Mouse (Mus musculus): ENCODE results near the gene Zswim8.
A peak's percentile ranks its signal among the peaks of the same experiment; 100 is the strongest.
"Not testable (repeated sequence)": the region's sequence is repeated elsewhere in the genome, so short reads cannot be mapped to it uniquely, and the experiment has no call there.

Zswim8 gene

DNA sequence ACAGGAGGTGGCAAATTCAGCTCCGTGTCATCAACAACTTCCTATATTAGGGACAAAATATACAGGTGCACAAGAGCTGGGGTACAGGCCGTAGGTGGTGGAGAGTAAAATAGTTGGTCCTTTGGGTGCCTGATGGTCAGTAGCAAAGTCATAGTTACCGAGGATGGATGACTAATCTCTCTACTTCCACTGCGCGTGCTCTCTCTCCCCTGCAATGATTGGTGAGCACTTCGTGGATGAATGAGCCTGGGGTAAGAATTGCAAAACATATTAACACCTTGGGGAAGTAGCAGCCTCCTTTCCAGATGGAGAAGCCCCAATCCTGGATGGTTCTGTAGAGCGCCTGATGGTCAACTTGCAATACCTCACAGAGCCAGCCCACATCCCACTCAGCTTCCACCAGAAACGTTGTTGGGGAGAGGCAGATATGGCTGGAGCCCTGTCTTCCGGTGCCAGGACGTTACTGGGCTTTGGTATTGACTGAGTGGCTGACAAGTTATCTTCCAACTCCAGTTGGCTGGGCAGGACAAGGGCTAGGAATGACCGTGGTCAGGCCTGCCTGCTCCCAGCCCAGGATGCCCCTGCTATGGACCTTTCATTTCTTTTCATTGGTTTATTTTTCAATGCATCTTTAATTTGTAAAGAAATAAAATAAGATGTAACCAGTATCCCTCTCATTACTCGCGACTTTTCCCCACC is 13.0 kb upstream of the Zswim8 start:
- DNase-seq = no peak

DNA sequence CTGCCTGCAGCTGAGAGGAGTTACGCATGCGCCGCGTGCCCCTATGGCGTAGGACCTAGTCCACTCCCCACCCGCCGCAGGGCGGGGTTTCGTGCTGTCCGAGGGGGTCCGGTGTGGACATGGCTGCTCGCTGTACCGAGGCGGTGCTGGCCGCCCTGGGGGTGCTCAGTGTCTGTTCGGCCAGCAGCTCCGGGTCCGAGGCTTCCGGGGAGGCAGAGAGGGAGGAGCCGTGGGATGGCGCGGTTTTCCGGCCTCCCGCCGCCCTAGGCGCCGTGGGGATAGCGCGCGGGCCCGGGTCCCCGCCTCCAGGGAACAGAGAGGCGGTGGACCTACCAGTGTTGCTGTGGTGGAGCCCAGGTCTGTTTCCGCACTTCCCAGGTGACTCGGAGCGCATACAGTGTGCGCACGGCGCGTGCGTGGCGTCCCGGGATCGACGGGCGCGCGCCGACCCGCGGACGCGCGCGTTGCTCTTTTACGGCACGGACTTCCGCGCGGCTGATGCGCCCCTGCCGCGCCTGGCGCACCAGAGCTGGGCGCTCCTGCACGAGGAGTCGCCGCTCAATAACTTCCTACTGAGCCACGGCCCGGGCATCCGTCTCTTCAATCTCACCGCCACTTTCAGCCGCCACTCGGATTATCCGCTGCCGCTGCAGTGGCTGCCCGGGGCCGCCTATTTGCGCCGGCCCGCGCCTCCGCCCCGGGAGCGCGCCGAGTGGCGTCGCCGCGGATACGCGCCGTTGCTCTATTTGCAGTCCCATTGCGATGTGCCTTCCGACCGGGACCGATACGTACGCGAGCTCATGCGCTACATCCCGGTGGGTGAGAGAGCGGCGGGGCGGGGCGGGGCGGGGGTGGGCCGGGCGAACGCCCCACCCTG is 12.2 kb upstream of the Zswim8 start, which contains the start of gene Fut11:
Gene Fut11 (plus strand): TSS at position 85 of the 877 bp plus-strand sequence.
- peak; percentile 92 for DNase-seq

DNA sequence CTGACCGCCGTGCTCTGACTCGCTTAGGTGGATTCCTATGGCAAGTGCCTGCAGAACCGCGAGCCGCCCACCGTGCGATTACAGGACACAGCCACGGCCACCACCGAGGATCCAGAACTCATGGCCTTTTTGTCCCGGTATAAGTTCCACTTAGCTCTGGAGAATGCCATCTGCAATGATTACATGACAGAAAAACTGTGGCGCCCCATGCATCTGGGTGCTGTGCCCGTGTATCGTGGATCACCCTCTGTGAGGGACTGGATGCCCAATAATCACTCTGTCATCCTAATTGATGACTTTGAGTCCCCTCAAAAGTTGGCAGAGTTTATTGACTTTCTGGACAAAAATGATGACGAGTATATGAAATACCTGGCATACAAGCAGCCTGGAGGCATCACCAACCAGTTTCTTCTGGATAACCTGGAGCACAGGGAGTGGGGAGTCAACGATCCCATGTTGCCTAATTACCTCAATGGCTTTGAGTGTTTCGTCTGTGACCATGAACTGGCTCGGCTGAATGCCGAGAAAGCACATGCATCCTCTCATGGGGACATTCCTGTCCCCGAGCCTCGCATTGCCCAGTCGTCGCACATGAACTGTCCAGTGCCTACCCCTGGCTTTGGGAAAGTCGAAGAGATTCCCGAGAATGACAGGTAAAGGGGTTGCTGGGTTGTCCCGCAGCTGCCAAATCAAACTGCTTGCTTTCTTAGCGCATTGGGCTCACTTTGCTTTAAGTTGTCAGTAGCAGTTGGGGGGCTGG is 11.4 kb upstream of the Zswim8 start:
- no peak for DNase-seq

DNA sequence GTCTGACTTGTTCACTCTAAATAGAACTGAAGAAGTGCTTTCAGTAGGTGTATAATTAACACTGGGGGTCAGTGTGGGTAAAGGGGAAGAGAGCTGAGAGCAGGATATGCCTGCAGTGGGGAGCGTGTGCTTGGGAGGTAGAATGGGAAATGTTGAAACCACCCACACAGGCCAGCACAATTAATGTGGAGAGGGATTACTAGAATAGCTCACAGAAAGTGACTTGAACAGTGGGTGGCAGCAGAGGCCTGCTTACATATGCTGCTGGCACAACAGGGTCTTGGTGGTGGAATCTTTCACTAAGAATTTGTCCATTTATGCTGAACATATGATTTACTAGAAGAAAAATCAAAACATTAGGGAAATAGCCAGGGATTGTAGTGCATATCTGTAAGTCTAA is 10.4 kb upstream of the Zswim8 start:
- peak; percentile 59 for DNase-seq

DNA sequence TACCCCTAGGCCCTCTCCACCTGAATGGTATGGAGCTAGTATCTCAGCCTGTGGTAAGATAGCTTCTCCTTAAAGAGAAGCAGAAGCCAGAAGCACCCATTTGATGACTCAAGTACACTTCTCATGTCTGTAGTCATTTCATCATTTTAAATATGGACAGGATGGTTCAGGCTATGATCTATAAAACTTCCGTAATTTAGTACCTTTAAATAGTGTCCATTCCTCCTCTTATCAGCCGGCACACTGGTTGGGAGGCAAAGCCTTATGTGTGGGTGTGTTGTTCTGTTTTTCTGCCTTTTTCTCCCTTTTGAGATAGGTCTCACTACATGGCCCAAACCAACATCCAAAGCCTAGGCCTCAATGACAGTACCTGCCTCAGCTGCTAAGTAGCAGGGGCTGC is 8.8 kb upstream of the Zswim8 start:
- DNase-seq = no peak

DNA sequence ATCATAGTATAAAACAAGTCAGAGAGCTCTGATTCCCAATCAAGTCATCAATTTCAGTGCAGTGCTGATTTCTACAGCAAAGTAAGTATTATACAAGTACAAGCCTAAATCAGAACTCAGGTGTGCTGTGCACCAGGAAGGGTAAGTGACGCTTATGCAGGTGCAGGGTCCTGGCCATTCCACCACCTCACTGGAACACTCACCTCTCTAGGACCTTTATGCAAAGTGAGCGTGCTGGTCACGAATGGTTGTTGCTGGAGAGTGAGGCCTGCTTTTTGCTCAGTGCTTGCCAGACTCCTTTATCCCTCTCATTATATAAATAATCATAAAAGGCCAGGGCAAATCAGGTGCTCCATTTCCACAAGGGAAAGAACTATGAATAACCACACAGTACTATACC is 7.0 kb upstream of the Zswim8 start:
- no peak for DNase-seq

DNA sequence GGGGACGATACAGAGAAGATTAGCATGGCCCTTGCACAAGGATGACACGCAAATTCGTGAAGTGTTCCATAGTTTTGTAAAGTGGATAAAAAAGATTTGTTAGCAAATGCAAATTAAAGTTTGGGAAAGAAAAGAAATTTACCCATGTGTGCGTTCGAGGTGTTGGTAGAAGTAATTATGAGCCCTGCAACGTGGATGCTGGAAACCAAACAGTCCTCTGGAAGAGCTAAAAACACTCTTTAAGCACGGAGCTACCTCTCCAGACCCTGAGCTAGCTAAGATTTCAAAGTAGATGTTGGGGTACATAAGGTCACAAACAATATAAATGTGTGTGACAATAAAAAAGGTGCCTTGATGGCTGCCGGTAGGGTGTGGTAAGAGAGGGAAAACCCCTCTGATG is 5.8 kb upstream of the Zswim8 start:
- DNase-seq = no peak

DNA sequence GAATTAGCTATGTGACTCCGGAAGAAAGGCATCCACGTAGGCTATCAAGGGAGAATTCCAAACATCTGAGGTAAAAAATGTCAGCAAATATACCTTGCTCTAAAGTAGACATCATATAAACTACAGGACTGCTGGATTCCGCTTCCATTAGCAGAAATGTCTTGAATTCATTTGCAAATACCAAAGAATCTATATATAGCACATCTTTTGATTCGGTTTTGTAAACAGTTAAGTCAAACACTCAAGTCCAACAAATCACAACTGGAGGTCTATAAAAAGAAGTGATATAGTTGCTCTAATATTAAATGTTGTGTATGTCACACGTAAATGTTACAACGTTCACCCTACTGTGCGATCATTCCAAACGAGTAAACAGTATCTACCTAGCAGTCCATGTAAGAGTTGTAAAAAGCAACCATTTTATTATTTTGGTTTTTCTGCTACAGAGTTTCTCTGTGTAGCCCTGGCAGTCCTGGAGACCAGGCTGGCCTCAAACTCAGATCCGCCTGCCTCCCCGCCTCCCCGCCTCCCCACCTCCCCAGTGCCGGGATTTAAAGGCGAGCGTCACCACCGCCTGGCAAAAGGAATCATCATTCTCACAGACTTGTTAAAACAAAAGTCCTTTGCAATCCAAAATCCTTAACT is 5.1 kb upstream of the Zswim8 start:
- no peak for DNase-seq

DNA sequence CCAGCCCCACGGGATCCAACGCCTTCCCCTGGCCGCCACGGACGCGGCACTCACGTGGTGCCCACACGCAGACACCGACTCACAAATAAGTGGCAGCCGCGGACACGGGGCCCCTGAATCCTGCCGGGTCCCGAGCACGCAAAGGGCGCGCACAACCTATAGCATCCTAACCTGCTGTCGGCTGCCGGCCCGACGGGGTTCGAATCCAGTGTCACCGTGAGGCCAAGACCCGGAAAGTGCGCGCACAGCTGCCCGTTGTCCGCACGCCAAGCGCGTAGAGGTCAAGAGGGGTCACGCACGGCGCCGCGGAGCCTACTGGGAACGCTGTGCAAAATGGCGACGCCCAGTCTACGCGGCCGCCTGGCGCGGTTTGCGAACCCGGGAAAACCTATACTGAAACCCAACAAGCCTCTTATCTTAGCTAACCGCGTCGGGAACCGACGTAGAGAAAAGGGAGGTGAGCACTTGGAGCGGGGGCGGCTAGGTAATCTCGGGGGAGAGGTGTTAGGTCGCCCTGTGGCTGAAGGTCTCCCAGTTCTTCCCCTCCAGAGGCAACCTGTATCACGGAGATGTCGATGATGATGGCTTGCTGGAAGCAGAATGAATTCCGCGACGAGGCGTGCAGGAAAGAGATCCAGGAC is 4.5 kb upstream of the Zswim8 start, which contains the start of gene Chchd1:
Gene Chchd1 (plus strand): TSS at position 266 of the 641 bp plus-strand sequence.
- peak; percentile 93 for DNase-seq

DNA sequence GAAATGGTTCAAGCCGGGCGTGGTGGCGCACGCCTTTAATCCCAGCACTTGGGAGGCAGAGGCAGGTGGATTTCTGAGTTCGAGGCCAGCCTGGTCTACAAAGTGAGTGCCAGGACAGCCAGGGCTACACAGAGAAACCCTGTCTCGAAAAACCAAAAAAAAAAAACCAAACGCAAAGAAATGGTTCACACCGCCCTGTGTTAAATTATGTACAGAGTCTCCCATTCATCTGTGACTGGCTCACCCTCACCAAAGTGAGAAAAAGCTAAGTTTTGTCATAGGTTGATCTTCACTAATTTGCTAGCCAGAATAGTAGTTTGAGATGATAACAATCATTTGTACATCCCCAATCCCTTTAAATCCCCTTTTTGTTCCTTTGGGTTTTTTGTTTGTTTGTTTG is 3.9 kb upstream of the Zswim8 start:
- not testable (repeated sequence) for DNase-seq

DNA sequence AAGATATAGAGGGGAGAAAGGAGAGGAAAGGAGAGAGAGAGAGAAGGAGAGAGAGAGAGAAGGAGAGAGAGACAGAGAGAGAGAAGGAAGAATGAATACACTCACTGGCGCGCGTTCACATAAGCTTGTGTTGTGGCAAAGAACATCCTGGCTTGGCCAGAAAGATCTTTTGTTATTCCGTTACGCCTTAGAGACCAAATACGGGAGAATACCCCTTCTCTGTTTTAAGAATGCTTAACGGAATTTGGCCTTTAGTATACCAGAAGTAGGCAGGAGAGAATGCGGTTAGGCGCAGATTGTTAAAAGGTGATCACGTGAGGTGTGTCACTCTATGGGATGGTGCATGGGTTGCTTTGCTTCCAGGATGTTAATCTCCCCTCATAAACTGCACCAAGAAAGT is 887 bp downstream of the Zswim8 start:
- DNase-seq = no peak

DNA sequence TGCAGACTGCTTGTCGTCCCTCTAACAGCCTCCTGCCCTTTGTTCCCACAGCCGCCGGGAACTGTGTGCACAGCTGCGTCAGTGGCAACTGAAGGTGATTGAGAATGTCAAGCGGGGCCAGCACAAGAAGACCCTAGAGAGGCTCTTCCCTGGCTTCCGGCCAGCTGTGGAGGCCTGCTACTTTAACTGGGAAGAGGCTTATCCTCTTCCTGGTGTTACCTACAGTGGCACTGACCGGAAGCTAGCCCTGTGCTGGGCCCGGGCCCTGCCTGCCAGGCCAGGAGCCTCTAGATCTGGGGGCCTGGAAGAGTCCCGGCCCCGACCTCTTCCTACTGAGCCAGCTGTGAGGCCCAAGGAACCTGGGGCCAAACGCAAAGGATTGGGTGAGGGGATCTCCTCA is 6.5 kb downstream of the Zswim8 start:
- no peak for DNase-seq

DNA sequence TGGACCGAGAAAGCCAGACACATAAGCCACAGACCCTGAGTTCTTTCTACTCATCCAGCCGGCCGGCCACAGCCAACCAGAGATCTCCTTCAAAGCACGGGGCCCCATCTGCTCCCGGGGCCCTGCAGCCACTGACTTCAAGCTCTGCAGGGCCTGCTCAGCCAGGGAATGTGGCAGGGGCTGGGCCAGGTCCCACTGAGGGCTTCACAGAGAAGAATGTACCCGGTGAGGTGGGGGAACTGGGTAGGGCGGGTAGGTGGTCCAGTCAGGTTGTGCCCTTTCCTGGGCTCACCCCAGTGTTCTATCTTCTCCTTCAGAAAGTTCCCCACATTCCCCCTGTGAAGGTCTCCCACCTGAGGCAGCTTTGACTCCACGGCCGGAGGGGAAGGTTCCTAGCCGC is 11.1 kb downstream of the Zswim8 start:
- no peak for DNase-seq

DNA sequence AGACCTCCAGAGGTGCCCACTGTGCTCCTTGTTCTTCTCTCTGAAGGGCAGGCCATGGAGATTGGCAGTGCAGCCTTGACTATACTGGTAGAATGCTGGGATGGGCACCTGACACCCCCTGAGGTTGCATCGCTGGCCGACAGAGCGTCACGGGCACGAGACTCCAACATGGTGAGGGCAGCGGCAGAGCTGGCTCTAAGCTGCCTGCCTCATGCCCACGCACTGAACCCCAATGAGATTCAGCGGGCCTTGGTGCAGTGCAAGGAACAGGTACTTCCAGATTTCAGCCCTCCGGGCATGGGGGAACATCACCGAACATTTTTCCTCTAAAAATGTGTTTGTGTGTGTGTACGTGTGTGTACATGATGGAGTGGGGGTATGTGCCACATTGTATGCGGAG is 12.4 kb downstream of the Zswim8 start:
- no peak for DNase-seq

DNA sequence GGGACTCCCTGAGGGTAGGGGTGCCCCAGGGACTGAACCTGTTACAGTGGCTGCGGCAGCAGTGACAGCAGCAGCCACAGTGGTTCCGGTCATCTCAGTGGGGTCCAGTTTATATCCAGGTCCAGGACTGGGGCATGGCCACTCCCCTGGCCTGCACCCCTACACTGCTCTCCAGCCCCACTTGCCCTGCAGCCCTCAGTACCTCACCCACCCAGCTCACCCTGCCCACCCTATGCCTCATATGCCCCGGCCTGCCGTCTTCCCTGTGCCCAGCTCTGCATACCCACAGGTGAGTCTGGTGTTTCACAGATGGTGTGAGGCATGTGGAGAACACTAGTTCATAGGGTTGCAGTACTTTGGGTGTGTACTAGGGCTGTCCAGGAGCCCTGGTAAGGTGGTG is 14.0 kb downstream of the Zswim8 start:
- DNase-seq = no peak

DNA sequence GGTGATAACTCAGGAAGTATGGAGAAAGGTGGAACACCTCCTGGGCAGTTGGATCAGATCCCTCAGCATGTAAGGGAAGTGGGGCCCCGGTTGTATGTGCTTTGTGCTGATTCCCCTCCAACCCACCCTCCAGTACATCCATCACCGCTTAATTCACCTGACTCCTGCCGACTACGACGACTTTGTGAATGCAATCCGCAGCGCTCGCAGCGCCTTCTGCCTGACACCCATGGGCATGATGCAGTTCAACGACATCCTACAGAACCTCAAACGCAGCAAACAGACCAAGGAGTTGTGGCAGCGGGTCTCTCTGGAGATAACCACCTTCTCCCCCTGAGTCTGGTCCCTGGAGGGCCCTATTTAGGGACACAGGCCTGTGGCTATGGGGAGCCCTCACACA is 15.7 kb downstream of the Zswim8 start:
- no peak for DNase-seq

DNA sequence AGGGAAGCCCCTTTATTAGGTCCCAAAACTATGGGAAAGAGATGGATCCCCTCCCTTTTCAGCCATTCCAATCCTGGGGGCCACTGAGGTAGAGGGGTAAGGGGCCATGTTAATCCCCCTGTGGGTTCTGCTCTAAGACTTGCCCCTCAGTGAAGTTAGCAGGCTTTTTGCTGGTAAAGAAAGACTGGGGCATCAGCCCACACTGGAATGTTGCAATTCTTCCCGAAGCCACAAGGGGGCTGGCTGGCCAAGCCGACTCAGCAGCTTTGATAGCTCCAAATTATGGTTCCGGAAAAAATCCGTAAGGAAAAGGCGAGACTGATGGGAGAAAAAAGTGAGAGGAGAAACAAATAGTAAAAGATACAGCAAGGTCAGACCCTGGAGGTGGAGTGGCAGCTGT is 16.7 kb downstream of the Zswim8 start:
- peak; percentile 74 for DNase-seq

DNA sequence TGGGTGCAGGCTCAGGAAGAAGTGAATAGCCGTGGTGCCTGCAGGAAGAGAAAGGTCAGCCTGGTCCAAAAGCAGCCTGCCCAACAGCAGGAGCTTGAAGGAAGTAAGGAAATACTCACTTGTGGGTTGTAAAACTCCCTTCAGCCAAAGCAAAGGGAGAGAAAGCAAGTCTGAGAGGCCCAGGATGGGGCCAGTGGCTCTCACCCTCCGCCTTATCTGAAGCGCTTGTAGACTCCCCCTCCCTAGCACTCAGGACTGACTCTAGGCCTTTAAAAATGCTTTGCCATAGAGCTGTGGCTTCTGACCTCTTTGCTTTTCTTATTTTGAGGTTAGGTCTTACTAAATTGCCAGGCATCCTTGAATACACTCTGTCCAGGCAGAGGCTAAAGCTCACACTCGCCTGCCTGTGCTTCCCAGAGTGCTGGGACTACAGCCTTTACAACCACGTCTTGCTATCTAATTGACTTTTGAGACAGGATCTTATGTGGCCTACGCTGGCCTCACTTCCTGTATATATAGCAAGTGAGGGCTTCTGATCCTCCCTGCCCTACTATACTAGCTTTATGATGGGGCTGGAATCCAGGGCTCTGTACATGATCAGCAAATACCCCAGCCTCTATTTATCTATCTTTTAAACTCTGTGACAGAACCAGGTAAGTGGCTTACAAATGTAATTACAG is 18.4 kb downstream of the Zswim8 start:
- DNase-seq = no peak

DNA sequence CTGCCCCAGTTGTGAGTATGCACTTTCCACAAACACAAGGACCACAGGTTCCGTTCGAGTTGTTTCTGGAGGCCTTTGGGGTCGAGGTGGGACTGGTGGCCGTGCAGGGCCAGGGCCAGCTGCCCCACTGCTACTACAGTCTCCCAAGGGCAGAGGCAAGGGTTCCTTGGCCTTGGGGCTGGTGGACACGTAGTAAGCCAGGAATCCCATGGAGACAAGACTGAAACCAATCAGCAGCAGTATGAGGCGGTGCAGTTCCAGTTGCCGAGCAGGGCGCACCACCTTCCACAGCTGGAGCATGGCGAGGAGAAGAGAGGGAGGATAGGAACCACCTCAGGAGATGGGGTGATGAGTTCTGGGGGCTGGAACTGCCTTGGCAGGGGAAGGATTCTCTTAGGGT is 22.5 kb downstream of the Zswim8 start:
- DNase-seq = no peak

DNA sequence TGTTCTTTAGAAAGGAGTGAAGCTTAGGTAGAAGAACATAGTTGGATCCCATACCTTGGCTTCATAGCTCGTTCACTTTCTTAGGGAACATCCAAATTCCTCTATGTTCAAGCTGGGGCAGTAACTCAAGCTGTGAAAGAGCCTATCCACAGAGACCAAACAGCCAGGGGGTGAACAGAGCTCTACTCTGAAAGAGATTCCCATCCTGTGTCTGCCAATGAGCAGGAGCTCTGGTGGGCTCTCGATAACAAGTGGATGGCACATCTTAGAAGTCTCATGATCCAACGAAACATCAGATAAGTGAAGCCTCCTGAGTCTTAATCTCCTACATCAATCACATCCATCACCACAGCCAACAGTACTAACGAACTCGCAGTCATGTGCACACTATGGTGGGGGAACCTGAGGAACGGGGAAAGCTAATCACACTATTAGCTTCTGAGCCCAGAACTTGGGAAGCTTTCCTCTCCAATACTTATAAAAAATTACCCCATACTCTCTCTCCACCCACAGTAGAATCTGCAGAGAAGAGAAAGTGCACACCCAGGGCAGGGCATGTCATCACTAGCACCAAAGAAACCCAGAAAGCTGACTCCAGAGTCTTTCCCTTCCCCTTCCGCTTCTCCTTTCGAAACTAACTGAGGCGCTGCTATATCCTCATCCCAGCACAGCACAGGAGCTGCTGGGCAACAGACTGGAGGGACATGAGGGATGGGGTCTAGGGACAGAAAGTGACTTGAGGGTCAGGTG is 23.7 kb downstream of the Zswim8 start:
- DNase-seq = no peak
